Mouse (Mus musculus) heart, embryonic 13.5 days (tissue): ENCODE results near the gene Gm10282. TPM values are rescaled to one million over a fixed set of nuclear protein-coding genes. Genes with fewer than 3 reads are reported as not detected.

ENCODE experiments used
- ATAC-seq: fragments of 200-750 bp; cut with Nextera tagmentation; 2 replicates; pipeline ENCODE4 v1.8.0; 2017; ENCODE audit warnings: moderate TSS enrichment; ENCODE audit not compliant: insufficient number of reproducible peaks, low FRiP score, low TSS enrichment; ENCODE audit errors: extremely low read depth
- H3K27ac ChIP-seq: fragments of 300-500 bp; sonication (generic); replicated peaks from 2 replicates; pipeline ENCODE4 v1.5.1; 2015; ENCODE audit warnings: moderate library complexity, mild to moderate bottlenecking, inconsistent platforms
- H3K27me3 ChIP-seq: fragments of 300-500 bp; sonication (generic); replicated peaks from 2 replicates; pipeline ENCODE4 v1.6.1; 2015; ENCODE audit warnings: mild to moderate bottlenecking, inconsistent platforms
- H3K36me3 ChIP-seq: fragments of 300-500 bp; sonication (generic); 2 replicates; pipeline ENCODE4 v1.6.1; 2015; ENCODE audit warnings: mild to moderate bottlenecking, inconsistent platforms
- H3K4me1 ChIP-seq: fragments of 300-500 bp; sonication (generic); 2 replicates; pipeline ENCODE4 v1.6.1; 2015; ENCODE audit warnings: inconsistent platforms
- H3K4me2 ChIP-seq: fragments of 300-500 bp; sonication (generic); 2 replicates; pipeline ENCODE4 v1.6.1; 2015; ENCODE audit warnings: inconsistent platforms, mild to moderate bottlenecking, moderate library complexity
- H3K4me3 ChIP-seq: fragments of 300-500 bp; sonication (generic); 2 replicates; pipeline ENCODE4 v1.5.1; 2015; ENCODE audit warnings: moderate library complexity, mild to moderate bottlenecking, inconsistent platforms
- H3K9ac ChIP-seq: fragments of 300-500 bp; sonication (generic); 2 replicates; pipeline ENCODE4 v1.6.1; 2015; ENCODE audit warnings: inconsistent platforms, mild to moderate bottlenecking, moderate library complexity
- H3K9me3 ChIP-seq: fragments of 300-500 bp; sonication (generic); 2 replicates; pipeline ENCODE4 v1.6.1; 2016; ENCODE audit warnings: inconsistent platforms
- WGBS: fragments of 180-500 bp; shearing (Covaris S2); methylation state at CpG from one replicate; pipeline ENCODE4 v1.1.7; 2015; ENCODE audit warnings: mixed read lengths; 5-methylcytosine and 5-hydroxymethylcytosine counted together
- polyA plus RNA-seq: library from polyadenylated mRNA; unstranded; fragments of >200 nt; fragmentation: Nextera tagmentation; extraction: Ambion mirVana; gene quantifications from 2 replicates; pipeline ENCODE4 v1.2.1, GENCODE M21; 2015

The Gm10282 gene
- polyA plus RNA-seq, 1 experiment from 2014 or later = 15.9 TPM

DNA sequence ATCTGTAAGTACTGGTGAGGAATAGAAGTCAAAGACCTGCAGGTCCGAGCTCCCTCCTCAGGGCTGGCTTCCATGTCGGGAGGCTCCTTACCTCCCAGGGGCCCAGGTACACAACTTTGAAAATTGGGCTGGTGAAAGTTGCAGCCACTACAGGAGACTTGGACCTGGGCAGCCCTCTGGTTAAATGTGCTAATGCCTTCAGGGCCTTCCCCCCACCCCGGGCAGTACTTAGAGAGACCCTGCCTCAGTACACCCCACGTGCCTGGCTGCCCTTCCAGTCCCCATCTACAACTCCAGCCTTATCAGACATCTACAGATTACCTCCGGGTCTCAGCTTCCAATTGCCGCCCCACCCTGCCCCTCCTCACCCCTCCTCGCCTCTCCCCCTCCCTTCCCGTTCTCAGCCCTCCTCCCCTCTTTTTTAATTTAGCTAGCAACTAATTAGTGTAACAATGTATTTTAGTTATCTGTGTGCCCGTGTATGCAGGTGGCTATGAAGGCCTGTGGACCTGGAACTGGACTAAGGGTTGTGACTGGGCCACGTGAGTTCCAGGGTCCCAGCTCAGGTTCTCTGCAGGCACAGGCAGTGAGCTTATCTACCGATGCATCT lies 33.9 kb downstream of the Gm10282 start:
- Histone ChIP-seq H3K4me1 (peaks cover 13% of the 10 kb centered on the region), H3K27ac (no peak overlapping the region)
- ATAC-seq = no peak

DNA sequence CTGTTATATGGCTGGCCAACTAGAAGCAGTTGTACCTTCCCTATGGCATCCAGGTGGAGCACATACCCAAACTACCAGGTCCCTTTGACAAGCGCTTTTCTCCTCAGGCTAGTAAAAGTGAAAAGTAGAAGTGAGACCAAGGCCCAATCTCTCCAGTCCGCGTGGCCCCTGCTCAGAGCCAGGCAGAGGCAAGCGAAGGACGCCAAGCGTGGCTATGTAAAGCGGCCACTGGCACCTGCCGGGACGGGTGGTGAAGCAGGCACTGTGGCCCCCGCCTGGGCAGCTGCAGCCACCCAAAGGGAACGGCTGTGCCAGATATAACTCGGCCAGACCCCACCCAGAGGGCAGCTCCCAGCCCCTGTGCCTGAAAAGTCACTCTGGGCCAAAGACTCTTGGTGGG lies 34.5 kb downstream of the Gm10282 start:
- 87% methylated on average over 12 of the region's 12 CpGs for WGBS
- no peaks in the 10 kb centered on the region for H3K27me3 ChIP-seq
- no peaks in the 10 kb centered on the region for H3K9me3 ChIP-seq
- H3K36me3 ChIP-seq = no peaks in the 10 kb centered on the region
- peaks cover 13% of the 10 kb centered on the region for H3K4me1 ChIP-seq
- ATAC-seq = no peak
- no peak overlapping the region for H3K4me2 ChIP-seq
- H3K9ac ChIP-seq = no peak overlapping the region
- no peak overlapping the region for H3K27ac ChIP-seq
- H3K4me3 ChIP-seq = no peak overlapping the region

More for the DNA sequence above, 33.9 kb downstream of the Gm10282 start:
- H3K27me3 ChIP-seq = no peaks in the 10 kb centered on the region
- H3K36me3 ChIP-seq = no peaks in the 10 kb centered on the region
- H3K9me3 ChIP-seq = no peaks in the 10 kb centered on the region
- H3K4me3 ChIP-seq = no peak overlapping the region
- H3K4me2 ChIP-seq = no peak overlapping the region
- 61% methylated on average over 11 of the region's 11 CpGs for WGBS
- no peak overlapping the region for H3K9ac ChIP-seq

DNA sequence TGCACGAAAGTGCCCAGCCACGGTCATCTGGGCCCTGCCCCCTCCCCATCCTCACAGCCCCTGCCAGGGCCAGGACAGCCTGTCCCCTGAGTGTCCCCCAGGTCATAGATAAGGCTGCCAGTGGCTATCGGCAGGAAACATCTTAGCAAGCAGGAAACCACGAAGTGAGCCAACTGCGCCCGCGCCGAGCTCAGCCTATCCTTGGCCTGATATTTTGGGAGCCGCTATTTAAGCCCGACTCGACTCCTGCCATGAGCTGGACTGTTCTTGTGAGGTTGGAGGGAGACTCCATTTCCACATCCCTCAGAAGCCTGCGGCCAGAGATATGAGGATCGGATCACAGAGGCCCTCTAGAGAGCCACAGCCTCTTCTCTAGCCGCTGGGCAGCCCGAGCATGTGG lies 36.7 kb downstream of the Gm10282 start:
- Histone ChIP-seq H3K4me1 (peaks cover 13% of the 10 kb centered on the region), H3K4me2 (peak overlapping the region; percentile 41), H3K27me3 (no peaks in the 10 kb centered on the region), H3K27ac (peak overlapping the region; percentile 90), H3K9ac (peak overlapping the region; percentile 60), H3K4me3 (no peak overlapping the region), H3K36me3 (no peaks in the 10 kb centered on the region), H3K9me3 (no peaks in the 10 kb centered on the region)
- ATAC-seq = peak; percentile 75
- 23% methylated on average over 15 of the region's 15 CpGs for WGBS

DNA sequence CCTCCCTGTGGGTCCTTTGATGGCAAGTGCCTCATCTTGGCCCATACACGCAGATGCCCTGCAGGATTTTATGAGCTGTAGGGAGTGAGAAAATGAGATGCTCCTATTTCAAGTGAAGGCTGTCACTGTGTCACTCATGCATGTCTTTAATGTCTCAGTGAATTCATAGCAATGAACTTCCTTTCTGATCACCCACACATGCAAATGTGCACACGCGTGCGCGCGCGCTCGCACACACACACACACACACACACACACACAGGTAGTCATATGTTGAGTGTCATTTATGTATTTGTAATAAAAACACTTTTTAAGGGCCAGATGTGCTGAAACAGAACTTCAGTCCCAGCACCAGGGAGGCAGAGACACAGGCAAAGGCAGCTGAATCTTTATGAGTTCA lies 38.0 kb downstream of the Gm10282 start:
- H3K9ac ChIP-seq = no peak overlapping the region
- H3K9me3 ChIP-seq = no peaks in the 10 kb centered on the region
- H3K4me1 ChIP-seq = peaks cover 14% of the 10 kb centered on the region
- H3K36me3 ChIP-seq = no peaks in the 10 kb centered on the region
- no peak overlapping the region for H3K4me3 ChIP-seq
- no peak overlapping the region for H3K4me2 ChIP-seq
- H3K27ac ChIP-seq = no peak overlapping the region; the same call in 1 of the 2 replicates
- ATAC-seq = no peak
- WGBS = 99% methylated on average over 8 of the region's 8 CpGs
- no peaks in the 10 kb centered on the region for H3K27me3 ChIP-seq

DNA sequence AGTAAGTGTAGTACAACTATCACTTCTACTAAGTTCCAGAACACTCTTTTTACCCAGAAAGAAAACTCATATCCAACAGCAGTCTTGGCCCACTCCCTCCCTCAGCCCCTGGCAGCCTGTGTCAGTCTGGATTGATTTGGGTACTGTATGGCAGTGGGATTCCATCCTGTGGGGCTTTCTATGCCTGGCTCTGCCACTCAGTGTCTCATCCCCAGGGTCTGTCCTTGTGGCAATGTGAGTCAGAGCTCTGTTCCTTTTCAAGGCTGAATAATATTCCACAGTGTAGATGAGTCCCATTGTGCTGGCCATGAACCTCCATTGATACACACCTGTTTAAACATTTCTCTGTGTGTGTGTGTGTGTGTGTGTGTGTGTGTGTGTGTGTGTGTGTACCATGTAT lies 38.4 kb downstream of the Gm10282 start:
- Histone ChIP-seq H3K36me3 (no peaks in the 10 kb centered on the region), H3K4me3 (no peak overlapping the region), H3K9ac (no peak overlapping the region), H3K9me3 (no peaks in the 10 kb centered on the region), H3K27ac (no peak overlapping the region), H3K4me2 (no peak overlapping the region), H3K27me3 (no peaks in the 10 kb centered on the region), H3K4me1 (peaks cover 18% of the 10 kb centered on the region)
- ATAC-seq = no peak

DNA sequence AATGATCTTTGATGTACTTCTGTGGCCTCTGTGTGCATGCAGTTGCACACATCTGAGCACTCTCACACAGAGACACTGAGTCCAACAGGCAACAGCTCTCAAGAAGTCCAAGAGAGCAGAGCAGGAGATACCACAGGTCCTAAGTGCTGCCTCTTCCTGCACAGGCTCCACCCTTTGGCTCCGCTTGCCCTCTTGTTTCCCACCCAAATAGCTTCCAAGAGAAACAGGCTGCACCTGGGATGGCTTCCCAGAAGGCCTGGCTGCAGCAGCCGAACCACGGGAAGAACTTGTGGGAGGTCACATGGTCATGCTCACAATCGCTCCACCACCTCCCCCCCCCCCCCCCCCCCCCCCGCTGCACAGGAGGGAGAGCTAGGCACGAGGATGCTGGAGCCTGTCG lies 39.7 kb downstream of the Gm10282 start:
- Histone ChIP-seq H3K9ac (no peak overlapping the region), H3K4me3 (no peak overlapping the region), H3K27me3 (no peaks in the 10 kb centered on the region), H3K4me1 (peaks cover 31% of the 10 kb centered on the region), H3K27ac (no peak overlapping the region), H3K4me2 (no peak overlapping the region), H3K36me3 (no peaks in the 10 kb centered on the region), H3K9me3 (no peaks in the 10 kb centered on the region)
- 48% methylated on average over 6 of the region's 7 CpGs for WGBS
- no peak for ATAC-seq

DNA sequence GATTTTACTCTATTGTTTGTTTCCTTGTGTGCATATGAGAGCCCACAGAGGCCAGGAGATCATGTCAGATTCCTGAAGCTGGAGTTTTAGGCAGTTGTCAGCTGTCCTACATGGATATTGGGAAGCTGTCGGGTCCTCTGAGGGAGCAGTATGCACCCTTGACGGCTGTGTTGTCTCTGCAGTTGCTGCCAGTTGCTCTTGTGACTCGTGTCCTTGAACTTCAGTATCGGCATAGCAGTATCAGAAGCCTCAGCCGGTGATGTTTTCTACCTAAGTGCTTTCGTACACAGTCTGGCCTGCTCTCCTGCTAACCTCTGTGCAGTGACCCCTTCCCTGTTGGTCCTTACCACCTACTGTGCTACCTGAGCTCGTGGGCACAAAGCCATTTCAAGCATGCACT lies 41.6 kb downstream of the Gm10282 start:
- Histone ChIP-seq H3K4me2 (no peak overlapping the region), H3K27me3 (no peaks in the 10 kb centered on the region), H3K27ac (no peak overlapping the region), H3K36me3 (no peaks in the 10 kb centered on the region), H3K4me3 (no peak overlapping the region), H3K9ac (no peak overlapping the region), H3K9me3 (no peaks in the 10 kb centered on the region), H3K4me1 (peaks cover 23% of the 10 kb centered on the region)
- WGBS = 54% methylated on average over 7 of the region's 7 CpGs
- ATAC-seq = no peak

DNA sequence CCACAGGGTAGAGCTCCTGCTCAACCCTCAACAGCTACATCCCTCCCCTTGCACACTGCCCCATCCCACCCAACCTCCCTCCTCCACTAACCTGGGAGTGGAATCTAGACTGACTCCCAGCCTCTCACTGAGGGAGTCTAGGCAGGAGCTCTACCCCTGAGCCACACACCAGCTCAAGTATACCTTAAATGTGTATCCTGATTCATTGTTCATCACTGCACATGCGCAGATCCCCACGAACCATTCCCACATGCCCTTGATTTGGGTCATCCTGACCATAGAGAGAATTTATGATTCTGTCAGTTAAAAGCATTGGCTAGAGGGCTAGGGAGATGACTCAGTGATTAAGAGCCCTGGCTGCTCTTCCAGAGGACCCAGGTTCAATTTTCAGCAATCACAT lies 42.3 kb downstream of the Gm10282 start:
- Histone ChIP-seq H3K9ac (no peak overlapping the region), H3K27ac (no peak overlapping the region), H3K4me1 (peaks cover 17% of the 10 kb centered on the region), H3K27me3 (no peaks in the 10 kb centered on the region), H3K36me3 (no peaks in the 10 kb centered on the region), H3K4me2 (no peak overlapping the region), H3K9me3 (no peaks in the 10 kb centered on the region), H3K4me3 (no peak overlapping the region)
- 91% methylated on average over 2 of the region's 2 CpGs for WGBS
- ATAC-seq = no peak

DNA sequence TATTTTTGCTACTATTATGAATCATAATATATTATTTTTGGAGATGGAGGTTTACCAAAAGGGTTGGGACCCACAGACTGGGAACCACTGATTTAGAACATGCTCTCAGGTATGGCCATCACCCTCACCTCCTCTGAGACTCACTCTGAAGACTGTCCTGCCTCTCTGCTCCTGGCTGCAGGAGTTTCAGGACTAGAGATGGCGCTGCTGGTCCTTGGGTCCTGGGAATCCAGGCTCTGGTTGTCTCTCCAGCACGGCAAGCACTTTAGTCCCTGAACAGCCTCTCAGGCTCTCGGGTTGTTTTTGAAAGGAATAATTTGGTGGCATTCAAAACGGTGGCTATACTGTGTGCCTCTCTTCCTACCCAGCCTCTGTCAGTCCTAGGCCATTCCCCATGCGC lies 43.2 kb downstream of the Gm10282 start:
- Histone ChIP-seq H3K36me3 (no peaks in the 10 kb centered on the region), H3K4me1 (peaks cover 17% of the 10 kb centered on the region), H3K27ac (no peak overlapping the region), H3K9ac (no peak overlapping the region), H3K27me3 (no peaks in the 10 kb centered on the region), H3K4me2 (no peak overlapping the region), H3K9me3 (no peaks in the 10 kb centered on the region), H3K4me3 (no peak overlapping the region)
- WGBS = 46% methylated on average over 5 of the region's 5 CpGs
- ATAC-seq = no peak

DNA sequence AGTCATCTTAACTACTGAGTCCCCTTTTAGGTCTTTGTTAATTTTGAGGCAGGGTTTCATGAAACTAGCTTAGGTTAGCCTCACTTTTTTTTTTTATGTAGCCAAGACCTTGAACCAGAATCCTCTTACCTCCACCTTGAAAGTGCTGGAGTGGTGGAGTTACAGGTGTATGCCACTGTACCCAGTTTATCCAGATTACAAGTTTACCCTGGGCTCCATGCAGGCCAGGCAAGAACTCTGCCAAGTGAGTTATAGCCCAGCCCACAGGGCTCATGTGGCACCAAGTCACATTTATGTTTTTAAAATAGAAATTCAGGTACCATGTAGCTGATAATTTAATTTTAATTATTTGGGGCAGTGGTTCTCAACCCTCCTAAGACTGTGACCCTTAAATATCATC lies 43.6 kb downstream of the Gm10282 start:
- Histone ChIP-seq H3K4me3 (no peak overlapping the region), H3K9ac (peak overlapping the region; percentile 61; the same call in 1 of the 2 replicates), H3K27ac (peak overlapping the region; percentile 69; the same call in 1 of the 2 replicates), H3K36me3 (no peaks in the 10 kb centered on the region), H3K4me2 (no peak overlapping the region), H3K9me3 (no peaks in the 10 kb centered on the region), H3K4me1 (peaks cover 17% of the 10 kb centered on the region), H3K27me3 (no peaks in the 10 kb centered on the region)
- ATAC-seq = no peak

DNA sequence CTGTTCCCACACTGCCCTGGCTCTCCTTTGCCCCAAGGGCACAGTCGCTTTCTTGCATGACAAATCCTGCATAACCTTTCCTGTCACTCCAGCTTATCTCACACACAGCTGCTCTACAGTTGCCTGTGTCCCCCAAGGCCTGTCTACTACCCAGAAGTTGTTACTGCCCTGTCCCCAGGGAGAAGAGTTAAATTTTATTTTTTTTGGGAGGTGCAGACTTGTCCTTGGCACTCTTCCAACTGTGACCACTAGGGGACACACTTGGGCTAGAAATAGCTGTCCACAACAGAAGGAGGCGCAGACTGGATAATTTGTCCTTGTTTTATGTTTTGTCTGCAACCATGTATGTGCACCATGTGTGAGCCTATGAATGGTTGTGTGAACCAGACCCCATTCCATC lies 44.0 kb downstream of the Gm10282 start:
- Histone ChIP-seq H3K4me3 (no peak overlapping the region), H3K36me3 (no peaks in the 10 kb centered on the region), H3K9ac (peak overlapping the region; percentile 61), H3K27me3 (no peaks in the 10 kb centered on the region), H3K4me1 (peaks cover 17% of the 10 kb centered on the region), H3K27ac (peak overlapping the region; percentile 69), H3K4me2 (no peak overlapping the region), H3K9me3 (no peaks in the 10 kb centered on the region)
- ATAC-seq = peak; percentile 38; the same call in 1 of the 2 replicates
- 17% methylated on average over 2 of the region's 2 CpGs for WGBS

DNA sequence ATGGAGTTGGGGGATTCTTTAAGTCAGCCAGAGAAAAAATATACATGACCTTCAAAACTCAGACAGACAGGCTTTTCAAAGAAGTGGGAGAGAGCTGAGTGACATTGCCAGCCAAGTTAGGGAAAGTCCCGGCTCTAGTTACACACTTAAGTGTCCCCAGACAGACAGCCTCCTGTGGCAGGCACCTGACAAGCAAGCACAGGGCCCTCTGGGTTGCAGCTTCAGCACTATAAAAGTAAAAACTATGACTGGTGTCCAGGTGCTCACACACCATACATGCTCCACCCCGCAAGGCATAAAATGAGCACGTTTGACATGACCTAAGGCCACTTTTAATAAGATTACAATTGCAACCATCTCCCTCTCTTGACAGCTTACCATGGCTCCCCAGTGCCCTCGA lies 44.5 kb downstream of the Gm10282 start:
- Histone ChIP-seq H3K9ac (peak overlapping the region; percentile 61), H3K4me1 (peaks cover 17% of the 10 kb centered on the region), H3K4me3 (no peak overlapping the region), H3K9me3 (no peaks in the 10 kb centered on the region), H3K4me2 (no peak overlapping the region), H3K36me3 (peaks cover 4% of the 10 kb centered on the region), H3K27ac (peak overlapping the region; percentile 69), H3K27me3 (no peaks in the 10 kb centered on the region)
- no peak for ATAC-seq
- 45% methylated on average over 4 of the region's 4 CpGs for whole genome bisulfite sequencing
